Mouse (Mus musculus) forebrain, embryonic 11.5 days (tissue): ENCODE data around the gene Sntb2. TPM values are rescaled to one million over a fixed set of nuclear protein-coding genes. Genes with fewer than 3 reads are reported as not detected.

ENCODE experiments used
- ATAC-seq: fragments of 200-750 bp; cut with Nextera tagmentation; replicated peaks from 2 replicates; pipeline ENCODE4 v1.8.0; 2017; ENCODE audit warnings: moderate TSS enrichment; ENCODE audit not compliant: low FRiP score
- DNase-seq: peaks from one replicate; pipeline ENCODE4 v3.0.0-alpha.2; 2017; ENCODE audit warnings: low spot score
- H3K27ac ChIP-seq: fragments of 300-500 bp; sonication (generic); 2 replicates; pipeline ENCODE4 v1.5.1; 2014; ENCODE audit warnings: low read depth, low read length
- H3K27me3 ChIP-seq: fragments of 300-500 bp; sonication (generic); 2 replicates; pipeline ENCODE4 v1.6.1; 2014; ENCODE audit warnings: mild to moderate bottlenecking, low read length, mixed read lengths; ENCODE audit not compliant: control insufficient read depth, insufficient read depth
- H3K36me3 ChIP-seq: fragments of 300-500 bp; sonication (generic); 2 replicates; pipeline ENCODE4 v1.6.1; 2014; ENCODE audit warnings: mild to moderate bottlenecking, low read length, moderate library complexity, mixed read lengths; ENCODE audit not compliant: control insufficient read depth, insufficient read depth
- H3K4me1 ChIP-seq: fragments of 300-500 bp; sonication (generic); replicated peaks from 2 replicates; pipeline ENCODE4 v1.6.1; 2014; ENCODE audit warnings: low read length, mixed read lengths; ENCODE audit not compliant: control insufficient read depth, insufficient read depth
- H3K4me2 ChIP-seq: fragments of 300-500 bp; sonication (generic); 2 replicates; pipeline ENCODE4 v1.6.1; 2014; ENCODE audit warnings: low read depth, mild to moderate bottlenecking, low read length, moderate library complexity, mixed read lengths; ENCODE audit not compliant: severe bottlenecking
- H3K4me3 ChIP-seq: fragments of 300-500 bp; sonication (generic); 2 replicates; pipeline ENCODE4 v1.5.1; 2014; ENCODE audit warnings: low read depth, low read length
- H3K9ac ChIP-seq: fragments of 300-500 bp; sonication (generic); 2 replicates; pipeline ENCODE4 v1.6.1; 2014; ENCODE audit warnings: low read length
- H3K9me3 ChIP-seq: fragments of 300-500 bp; sonication (generic); 2 replicates; pipeline ENCODE4 v1.6.1; 2016; ENCODE audit warnings: low read length, mixed read lengths; ENCODE audit not compliant: control insufficient read depth
- whole genome bisulfite sequencing: fragments of 180-500 bp; shearing (Covaris S2); extraction: QIAGEN DNeasy Blood & Tissue Kit; methylation state at CpG from one replicate; pipeline ENCODE4 v1.1.7; 2014; 5-methylcytosine and 5-hydroxymethylcytosine counted together
- polyA plus RNA-seq: library from polyadenylated mRNA; unstranded; fragments of >200 nt; fragmentation: Nextera tagmentation; extraction: Ambion mirVana; gene quantifications from 2 replicates; pipeline ENCODE4 v1.2.1, GENCODE M21; 2014

Gene Sntb2
- polyA plus RNA-seq: 7.9 and 9.5 TPM in 2 replicates

DNA sequence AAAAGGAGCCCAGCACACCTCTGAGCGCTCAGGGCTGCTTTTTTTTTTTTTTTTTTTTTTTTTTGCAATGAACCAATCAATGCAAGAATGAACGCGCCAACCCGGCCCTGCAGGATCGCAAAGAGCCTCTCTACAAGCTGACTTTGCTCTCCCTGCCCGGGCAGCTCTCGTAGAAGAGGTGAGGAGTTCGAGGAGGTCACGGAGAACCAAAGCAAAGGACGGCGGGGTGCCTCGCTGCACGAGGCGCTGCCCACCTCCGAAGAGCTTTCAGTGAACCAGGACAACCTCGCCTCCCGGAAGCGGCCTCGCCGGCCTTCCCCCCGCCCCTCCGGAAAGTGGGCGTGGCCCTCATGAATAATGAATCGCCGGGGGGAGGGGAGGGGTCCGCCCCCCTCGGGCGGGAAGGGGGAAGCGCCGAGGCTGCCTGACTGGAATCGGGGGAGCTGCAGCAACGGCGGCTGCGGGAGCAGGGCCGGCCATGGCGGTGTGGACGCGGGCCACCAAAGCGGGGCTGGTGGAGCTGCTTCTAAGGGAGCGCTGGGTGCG, at the start of gene Sntb2:
TSS of gene Sntb2 (plus strand) at position 427 of the 546 bp plus-strand sequence.
- 1% methylated on average over 36 of the region's 41 CpGs for WGBS
- H3K4me3 ChIP-seq: peak within 1 kb of the TSS; percentile 86
- H3K9me3 ChIP-seq: no peaks in the 10 kb centered on the region
- H3K9ac ChIP-seq: peak within 1 kb of the TSS; percentile 93
- H3K36me3 ChIP-seq: no peaks in the 10 kb centered on the region
- DNase-seq (peak; percentile 98), ATAC-seq (peak; percentile 86)
- H3K4me2 ChIP-seq: peak within 1 kb of the TSS; percentile 93
- 0 out of 2 replicates have a peak, but pooled peaks cover 3% of the 10 kb centered on the region for H3K27me3 ChIP-seq
- H3K4me1 ChIP-seq: peaks cover 14% of the 10 kb centered on the region
- peak within 1 kb of the TSS; percentile 71 for H3K27ac ChIP-seq

DNA sequence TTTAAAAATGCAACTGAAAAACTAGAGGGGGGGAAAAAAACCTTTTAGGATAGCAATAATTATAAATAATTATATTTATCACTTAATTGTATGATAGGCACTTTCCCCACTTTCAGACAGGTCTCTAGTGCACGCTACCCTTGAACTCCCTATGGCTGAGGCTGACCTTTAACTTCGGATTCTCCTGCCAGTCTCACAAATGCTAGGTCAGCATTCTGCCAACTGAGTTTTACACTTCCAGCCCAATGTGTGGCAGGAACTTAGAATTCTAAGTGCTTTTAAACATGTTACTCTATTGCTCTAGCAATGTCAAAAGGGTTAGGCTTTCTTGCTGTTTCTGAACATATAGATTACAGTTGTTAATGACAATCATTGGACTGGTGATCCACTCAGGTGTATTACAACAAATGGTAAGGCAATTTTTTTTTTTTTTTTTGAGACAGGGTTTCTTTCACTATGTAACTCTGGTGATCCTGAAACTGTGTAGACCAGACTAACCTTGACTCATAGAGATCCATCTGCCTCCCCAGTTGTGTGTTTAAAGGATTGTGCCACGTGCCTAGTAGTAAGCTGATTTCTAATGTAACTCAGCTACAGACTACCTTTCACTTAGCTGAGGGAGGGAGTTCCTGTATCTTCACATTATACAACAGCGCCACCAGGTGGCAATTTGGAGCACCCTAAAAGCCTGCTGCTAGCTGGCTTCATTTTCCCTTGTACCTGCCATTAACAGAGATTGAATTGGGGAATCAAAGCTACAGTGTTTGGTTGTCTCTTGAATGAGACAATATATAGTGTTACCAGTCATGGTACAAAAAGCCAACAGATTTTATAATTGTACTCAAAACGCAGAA, 48.0 kb upstream of the Sntb2 start:
- H3K4me3 ChIP-seq: no peak overlapping the region
- no peak overlapping the region for H3K27ac ChIP-seq
- no peaks in the 10 kb centered on the region for H3K27me3 ChIP-seq
- H3K9ac ChIP-seq: no peak overlapping the region
- H3K36me3 ChIP-seq: peaks cover 9% of the 10 kb centered on the region; the same call in 1 of the 2 replicates
- no peaks in the 10 kb centered on the region for H3K9me3 ChIP-seq
- 0 out of 2 replicates have a peak, but pooled peaks have one; percentile 40 for ATAC-seq
- H3K4me1 ChIP-seq: 0 out of 2 replicates have a peak, but pooled peaks cover 2% of the 10 kb centered on the region
- DNase-seq: peak; percentile 82
- WGBS: 55% methylated on average over 5 of the region's 5 CpGs
- no peak overlapping the region for H3K4me2 ChIP-seq

DNA sequence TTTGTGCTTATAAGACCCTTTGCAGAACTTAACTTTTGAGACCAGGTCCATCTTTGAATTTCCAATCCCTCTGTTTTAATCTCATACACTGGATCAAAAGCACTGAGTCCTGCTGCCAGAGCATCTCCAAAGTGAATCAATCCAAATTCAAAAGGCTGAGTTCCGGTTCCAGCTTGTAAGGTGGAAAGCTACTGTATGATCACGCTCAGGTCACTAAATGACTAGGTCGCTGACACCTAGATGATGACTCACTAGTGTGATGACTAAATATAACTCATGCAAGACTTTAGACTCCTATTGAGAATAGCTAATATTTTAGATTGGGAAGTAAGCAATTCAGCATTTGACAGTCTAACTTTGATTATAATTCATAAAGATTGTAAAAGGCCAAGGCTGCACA, 46.7 kb upstream of the Sntb2 start:
- no peak overlapping the region for H3K9ac ChIP-seq
- H3K4me2 ChIP-seq: no peak overlapping the region
- 90% methylated on average over 3 of the region's 3 CpGs for WGBS
- no peak overlapping the region for H3K4me3 ChIP-seq
- DNase-seq: no peak
- ATAC-seq: no peak
- H3K4me1 ChIP-seq: peaks cover 2% of the 10 kb centered on the region; the same call in 1 of the 2 replicates
- H3K27ac ChIP-seq: no peak overlapping the region
- H3K9me3 ChIP-seq: no peaks in the 10 kb centered on the region
- peaks cover 6% of the 10 kb centered on the region; the same call in 1 of the 2 replicates for H3K36me3 ChIP-seq
- H3K27me3 ChIP-seq: no peaks in the 10 kb centered on the region

DNA sequence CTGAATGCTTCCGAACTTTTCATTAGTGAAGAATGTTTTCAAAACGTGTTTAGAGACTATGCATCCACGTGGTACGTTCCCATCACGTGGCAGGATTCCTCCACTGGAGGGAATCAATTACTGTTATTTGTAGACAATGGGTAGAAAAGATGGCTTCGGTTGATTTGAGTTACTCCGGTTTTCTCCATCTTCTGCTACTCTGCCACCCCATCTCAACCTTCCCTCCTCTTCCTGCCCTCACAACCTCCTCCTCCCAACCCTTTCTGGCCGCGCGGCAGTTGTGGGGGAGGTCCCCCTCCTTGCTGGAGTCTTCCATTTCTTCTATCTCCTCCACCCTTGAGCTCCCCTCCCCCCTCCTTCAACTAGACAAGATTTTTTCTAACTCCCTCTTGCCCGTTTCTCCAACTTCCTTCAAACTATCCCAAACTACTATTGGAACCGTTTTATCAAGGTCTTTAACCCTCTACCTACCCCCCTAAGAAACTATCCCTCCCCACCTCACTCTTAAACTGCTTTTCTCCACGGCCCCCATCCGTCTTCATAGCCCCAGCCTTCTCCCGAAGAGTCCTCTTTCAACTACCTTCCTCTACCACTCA, 43.2 kb upstream of the Sntb2 start:
- Histone ChIP-seq H3K9ac (peak overlapping the region; percentile 96), H3K4me3 (peak overlapping the region; percentile 89), H3K4me2 (peak overlapping the region; percentile 51), H3K27ac (peak overlapping the region; percentile 89), H3K36me3 (peaks cover 3% of the 10 kb centered on the region; the same call in 1 of the 2 replicates), H3K9me3 (no peaks in the 10 kb centered on the region), H3K4me1 (peaks cover 9% of the 10 kb centered on the region; the same call in 1 of the 2 replicates), H3K27me3 (no peaks in the 10 kb centered on the region)
- 2% methylated on average over 15 of the region's 15 CpGs for WGBS
- ATAC-seq: peak; percentile 40; the same call in 1 of the 2 replicates
- DNase-seq: peak; percentile 70

DNA sequence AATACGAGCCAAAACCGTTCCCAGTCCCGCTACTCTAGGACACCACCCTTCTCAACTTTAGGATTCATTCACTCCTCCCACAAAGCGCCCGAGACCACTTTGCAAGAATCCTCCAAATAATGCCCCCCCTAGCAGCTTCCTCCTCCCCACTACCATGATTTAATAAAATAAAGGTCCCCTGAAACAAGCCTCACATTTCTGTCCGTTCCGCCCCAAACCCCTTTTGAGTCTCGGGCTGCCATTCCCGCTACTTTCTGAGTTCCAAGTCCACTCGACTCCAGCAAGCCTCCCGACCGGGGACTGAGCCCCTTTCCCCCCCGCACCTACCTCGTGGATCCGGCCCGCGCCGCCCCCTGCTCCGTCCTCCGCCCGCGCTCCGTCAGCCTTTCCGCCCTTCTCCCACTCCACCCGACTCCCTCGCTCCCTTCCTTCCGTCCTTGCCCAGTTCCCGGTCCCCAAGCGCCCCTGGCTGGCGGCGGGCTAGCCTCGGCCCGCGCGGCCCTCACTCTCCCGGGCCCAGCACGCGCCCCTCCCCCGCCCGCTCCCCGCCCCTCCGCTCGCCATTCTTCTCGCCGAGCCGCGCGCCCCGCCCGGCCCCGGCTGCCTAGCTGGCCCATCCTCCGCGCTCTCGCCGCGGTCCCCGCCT, 42.6 kb upstream of the Sntb2 start:
- DNase-seq (peak; percentile 88), ATAC-seq (peak; percentile 81)
- H3K9ac ChIP-seq: peak overlapping the region; percentile 96
- H3K27me3 ChIP-seq: no peaks in the 10 kb centered on the region
- H3K4me2 ChIP-seq: peak overlapping the region; percentile 51
- peaks cover 3% of the 10 kb centered on the region; the same call in 1 of the 2 replicates for H3K36me3 ChIP-seq
- H3K4me3 ChIP-seq: peak overlapping the region; percentile 89
- peak overlapping the region; percentile 89 for H3K27ac ChIP-seq
- WGBS: under 1% methylated on average over 55 of the region's 57 CpGs
- no peaks in the 10 kb centered on the region for H3K9me3 ChIP-seq
- H3K4me1 ChIP-seq: peaks cover 9% of the 10 kb centered on the region; the same call in 1 of the 2 replicates

DNA sequence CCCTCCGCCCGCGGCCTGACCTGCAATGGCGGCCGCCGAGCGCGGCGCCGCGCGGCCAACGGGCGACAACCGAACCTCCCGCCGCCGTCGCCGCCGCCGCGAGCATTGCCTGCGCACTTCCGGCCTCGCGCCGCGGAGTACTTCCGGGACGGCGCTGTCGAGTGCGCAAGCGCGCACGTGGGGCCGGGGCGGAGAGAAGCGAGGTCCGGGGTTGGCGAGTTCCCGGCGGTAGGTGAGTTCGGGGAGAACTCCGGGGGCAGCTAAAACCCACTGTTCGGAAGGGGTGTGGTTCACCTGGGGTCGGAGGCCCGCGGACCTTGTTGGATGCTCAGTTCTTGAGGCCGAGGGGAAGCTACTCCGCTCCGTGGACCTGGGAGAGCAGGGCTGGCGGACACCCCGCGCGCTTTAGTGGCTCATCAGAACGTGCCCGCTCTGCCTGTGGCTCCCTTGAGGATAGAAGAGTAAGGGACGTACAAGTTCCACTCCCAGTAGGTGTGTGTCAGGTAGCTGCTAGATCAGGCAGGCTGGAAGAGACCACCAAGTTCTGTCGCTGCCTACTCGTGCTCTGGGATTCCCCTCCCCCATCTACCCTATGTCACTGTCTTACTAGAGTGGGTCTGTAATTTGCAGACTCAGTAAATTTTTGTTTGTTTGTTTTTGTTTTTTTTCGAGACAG, 41.9 kb upstream of the Sntb2 start, which contains the start of gene Utp4:
TSS of gene Utp4 (plus strand) at position 156 of the 676 bp plus-strand sequence.
- Histone ChIP-seq H3K4me3 (peak within 1 kb of the TSS; percentile 89), H3K27ac (peak within 1 kb of the TSS; percentile 89), H3K4me2 (peak within 1 kb of the TSS; percentile 69), H3K4me1 (peaks cover 9% of the 10 kb centered on the region; the same call in 1 of the 2 replicates), H3K27me3 (no peaks in the 10 kb centered on the region), H3K9ac (peak within 1 kb of the TSS; percentile 96), H3K36me3 (peaks cover 3% of the 10 kb centered on the region; the same call in 1 of the 2 replicates), H3K9me3 (no peaks in the 10 kb centered on the region)
- ATAC-seq (peak; percentile 94), DNase-seq (peak; percentile 94)
- under 1% methylated on average over 62 of the region's 63 CpGs for WGBS

DNA sequence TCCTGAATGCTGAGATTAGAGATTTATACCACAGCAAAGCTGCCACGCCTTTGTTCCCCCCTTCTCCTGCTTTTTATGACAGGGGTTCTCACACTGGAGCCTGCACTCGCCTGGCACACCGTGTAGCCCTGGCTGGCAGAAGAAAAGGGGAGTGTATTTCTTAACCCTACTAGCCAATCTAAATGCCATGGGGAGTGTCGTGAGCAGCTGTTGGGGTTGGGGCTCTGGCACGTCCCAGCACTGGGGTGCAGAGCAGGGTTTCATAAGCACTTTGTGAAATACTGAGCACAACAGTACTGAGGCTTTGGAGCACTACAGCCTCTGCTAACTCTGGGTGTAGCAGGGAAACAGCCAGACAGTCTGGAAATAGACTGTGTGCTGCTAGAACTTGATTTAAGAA, 36.1 kb upstream of the Sntb2 start:
- H3K4me3 ChIP-seq: no peak overlapping the region
- no peak overlapping the region for H3K27ac ChIP-seq
- H3K4me1 ChIP-seq: peaks cover 2% of the 10 kb centered on the region; the same call in 1 of the 2 replicates
- no peaks in the 10 kb centered on the region for H3K27me3 ChIP-seq
- H3K9ac ChIP-seq: no peak overlapping the region
- DNase-seq (no peak), ATAC-seq (no peak)
- 90% methylated on average over 5 of the region's 5 CpGs for WGBS
- peaks cover 5% of the 10 kb centered on the region; the same call in 1 of the 2 replicates for H3K36me3 ChIP-seq
- H3K4me2 ChIP-seq: no peak overlapping the region
- no peaks in the 10 kb centered on the region for H3K9me3 ChIP-seq
